Mouse (Mus musculus) 416B (cell line): Measurements from ENCODE around the gene Acbd4.

Experiments
- DNase-seq: peaks from one replicate; pipeline ENCODE4 v3.0.0; 2011; ENCODE audit warnings: low read depth

Acbd4 gene

GRCm38 (mm10) chr11:103101481-103101865, at the start of gene Acbd4, which contains the start of gene Plcd3:
Gene Acbd4, plus strand, starts transcription at chr11:103101682.
Gene Plcd3, minus strand, starts transcription at chr11:103101658.
- DNase-seq, result no peak

- no peak for DNase-seq
These were observed 49.4 kb upstream of the Acbd4 start for GRCm38 (mm10) chr11:103052078-103052477.

DNA sequence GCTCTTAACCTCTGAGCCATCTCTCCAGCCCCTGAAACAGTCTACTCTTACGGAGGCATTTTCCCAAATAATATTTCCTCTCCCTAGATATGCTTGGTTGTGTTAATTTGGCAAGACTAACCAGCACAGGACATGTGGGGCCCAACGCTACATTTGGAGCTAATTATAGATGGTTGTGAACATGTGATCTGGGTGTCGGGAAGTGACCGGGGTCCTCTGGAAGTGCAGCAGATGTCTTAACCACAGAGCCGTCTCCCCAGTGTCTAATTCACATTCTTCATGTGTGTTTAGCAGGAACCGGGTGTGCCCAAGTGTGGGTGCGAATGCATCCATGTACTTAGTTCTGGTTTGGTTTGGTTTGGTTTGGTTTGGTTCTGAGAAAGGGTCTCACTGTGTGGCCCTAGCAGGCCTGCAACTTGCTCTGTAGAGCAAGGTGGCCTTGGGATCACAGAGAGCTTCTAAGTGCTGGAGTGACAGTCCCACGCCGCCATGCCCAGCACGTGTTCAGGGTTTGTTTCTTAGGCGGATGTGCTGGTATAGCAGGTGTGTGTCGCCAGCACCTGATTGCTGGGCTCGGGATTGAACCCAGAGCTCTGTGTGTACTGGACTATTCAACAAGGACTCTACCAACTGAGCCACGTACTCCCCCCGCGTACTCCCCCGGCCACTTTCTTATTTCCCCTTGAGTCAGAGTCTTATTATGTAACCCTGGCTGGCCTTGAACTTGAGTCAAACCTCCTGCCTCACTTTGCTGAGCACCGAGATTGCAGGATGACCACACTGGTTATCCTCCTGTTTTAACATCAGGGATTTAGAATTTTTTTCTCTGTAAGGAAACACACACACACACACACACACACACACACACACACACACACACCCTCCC, 48.0 kb upstream of the Acbd4 start:
- DNase-seq, result peak; percentile 58

- peak; percentile 82 for DNase-seq
These were observed 46.7 kb upstream of the Acbd4 start for GRCm38 (mm10) chr11:103054798-103055197.

- DNase-seq, result no peak
These were observed 44.8 kb upstream of the Acbd4 start for GRCm38 (mm10) chr11:103056636-103057035.

DNA sequence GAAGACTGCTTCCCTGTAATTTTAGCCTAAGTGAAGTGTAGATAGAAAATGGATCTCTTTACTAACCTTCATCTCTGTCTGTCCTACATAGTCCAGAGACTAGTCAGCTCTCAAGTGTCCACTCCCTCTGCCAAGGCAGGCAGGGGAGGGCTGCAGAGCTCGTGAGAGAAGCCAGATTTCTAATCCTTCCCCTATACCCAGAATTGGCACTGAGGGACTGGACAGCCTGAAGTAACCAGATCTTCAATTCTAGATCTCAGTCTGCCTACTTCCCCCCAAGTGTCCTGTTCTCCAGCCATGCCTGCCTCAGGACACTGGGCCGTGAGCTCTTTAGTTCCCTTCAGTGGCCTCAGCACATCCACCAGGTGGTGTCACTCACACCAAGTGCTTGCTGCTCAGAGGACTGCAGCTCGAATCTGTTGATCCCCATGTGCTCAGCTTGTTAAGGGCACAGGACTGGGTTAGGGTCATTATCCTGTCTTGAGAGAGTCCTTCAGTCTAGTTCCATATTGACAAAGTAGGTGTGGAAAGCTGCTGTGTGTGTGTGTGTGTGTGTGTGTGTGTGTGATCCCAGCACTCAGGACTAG, 42.9 kb upstream of the Acbd4 start:
- DNase-seq, result no peak

DNA sequence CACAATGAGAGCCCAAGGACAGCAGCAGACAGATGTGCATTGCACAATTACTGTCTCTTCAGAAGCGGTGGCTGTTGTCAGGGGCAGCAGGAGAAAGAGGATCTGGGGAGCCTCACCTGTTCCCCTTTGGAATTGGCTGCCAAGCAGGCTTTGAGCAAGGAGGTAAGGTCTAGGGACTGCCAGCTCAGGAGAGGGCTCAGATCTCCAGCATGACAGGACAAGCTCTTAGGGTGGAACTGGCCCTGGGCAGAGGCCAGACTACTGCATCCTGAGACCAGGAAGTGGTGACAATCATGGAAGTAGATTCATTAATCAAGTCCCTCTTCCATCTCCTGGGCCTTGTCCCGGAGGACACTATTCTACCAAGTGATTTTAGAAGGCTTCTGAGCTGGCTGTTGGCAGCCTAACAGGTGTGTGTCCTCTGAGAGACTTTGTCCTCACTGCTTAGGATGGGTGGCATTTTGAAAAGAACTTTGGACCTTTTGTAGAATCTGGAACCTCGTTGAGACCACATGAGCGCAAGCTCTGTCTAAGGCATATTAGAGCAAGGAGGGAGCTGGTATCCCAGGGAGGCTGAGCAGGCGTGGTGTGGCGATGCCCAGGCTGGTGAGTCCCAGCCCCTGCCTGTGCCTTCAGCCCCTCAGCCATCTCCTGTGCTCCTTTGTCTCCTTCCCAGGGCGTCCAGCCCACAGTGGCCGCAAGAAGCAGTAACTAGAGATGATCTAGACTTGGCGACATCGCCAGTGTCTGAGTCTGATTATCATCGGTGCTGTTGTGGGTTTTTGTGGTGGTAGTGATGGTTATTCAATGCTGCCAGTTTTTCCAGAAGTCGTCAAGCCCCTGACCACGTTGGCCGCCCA, 35.1 kb upstream of the Acbd4 start:
- DNase-seq, result no peak

- no peak for DNase-seq
These were observed 34.5 kb upstream of the Acbd4 start for GRCm38 (mm10) chr11:103067051-103067361.

- no peak for DNase-seq
These were observed 34.0 kb upstream of the Acbd4 start for GRCm38 (mm10) chr11:103067457-103068001.

DNA sequence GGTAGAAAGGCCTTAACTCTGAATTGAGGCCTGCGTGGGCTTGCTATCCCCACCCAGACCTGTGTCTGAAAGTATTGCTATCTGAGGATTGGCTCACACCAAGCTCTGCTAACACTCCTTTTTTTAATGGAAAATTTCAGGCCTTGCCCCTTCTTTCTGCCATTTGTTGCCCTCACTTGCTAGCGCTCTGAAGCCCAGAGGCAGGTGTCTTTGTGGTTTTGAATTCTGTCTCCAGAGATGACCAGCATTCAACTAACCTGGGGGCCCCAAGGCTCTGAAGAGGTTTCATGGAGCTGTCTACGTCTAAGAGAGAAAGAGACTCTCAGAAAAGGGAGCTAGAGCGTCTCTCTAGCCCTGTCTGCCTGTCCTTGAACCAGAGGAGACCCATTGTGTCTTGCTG, 33.2 kb upstream of the Acbd4 start:
- DNase-seq, result no peak

- DNase-seq, result no peak
These were observed 32.6 kb upstream of the Acbd4 start for GRCm38 (mm10) chr11:103068884-103069283.

DNA sequence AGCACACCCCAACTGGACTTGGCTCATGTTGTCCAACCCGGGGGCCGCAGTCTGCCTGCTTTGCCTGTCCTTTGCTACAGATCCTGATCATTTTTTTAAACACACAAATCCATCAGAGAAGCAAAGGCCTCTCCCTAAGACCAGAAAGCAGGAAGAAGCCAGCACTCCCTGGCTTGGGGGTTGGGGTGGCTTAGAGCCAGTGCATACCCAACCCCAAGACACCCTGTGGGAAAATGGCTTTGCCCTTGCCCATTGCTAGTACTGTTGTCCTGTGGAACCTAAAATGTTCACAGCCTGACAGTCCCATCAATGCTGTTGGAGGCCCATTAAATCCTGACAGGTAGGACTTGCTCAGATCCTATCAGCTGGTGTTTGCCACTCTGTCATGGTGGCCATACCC, 31.8 kb upstream of the Acbd4 start:
- DNase-seq, result no peak

DNA sequence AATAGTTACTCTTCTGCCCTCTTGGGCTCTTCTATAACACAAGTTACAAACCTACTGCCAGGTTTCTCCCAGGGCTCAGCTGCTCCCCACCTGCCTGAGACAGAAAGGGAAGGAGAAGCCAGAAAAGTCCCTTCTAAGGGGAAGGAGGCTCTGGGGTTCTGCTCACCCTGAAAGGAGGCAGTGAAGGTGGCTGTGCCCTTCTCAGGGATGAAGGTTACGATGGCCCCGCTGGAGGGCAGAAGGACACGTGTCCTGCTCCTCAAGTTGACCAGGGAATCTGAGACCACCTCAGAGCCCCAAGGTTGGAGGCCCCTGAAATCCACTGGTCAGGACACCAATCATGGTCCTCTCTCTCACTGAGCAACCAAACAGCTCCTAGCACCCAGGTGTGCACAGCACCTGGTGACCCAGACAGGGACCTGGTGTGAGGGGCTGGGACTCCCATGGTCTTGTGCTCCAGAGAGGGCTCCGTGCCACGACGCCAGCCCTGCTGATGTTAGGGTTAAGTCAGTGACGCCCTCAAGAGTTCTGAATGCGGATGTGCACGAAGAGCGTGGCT, 31.1 kb upstream of the Acbd4 start:
- no peak for DNase-seq

DNA sequence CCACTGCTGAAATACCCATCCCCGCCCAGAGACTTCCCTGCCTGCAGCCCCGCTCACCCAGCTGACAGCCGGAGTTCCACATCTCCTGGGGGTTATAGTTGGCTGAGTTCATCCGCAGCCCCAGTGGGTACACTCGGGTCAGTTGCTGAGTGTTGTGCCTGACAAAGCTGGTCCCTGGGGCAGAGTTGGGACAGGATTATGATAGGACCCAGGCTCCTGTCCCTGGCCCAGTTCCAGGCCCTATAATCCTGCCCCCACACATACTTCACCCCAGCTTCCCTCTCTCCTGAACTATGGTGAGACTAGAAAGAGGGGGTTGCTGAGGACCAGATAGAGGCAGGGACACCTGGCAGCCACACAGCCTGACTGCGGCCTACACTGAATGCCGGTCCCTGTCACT, 27.8 kb upstream of the Acbd4 start:
- no peak for DNase-seq

GRCm38 (mm10) chr11:103074121-103074650, 27.3 kb upstream of the Acbd4 start:
- DNase-seq, result no peak

- DNase-seq, result no peak
These were observed 26.6 kb upstream of the Acbd4 start for GRCm38 (mm10) chr11:103074796-103075323.

GRCm38 (mm10) chr11:103076010-103076409, 25.5 kb upstream of the Acbd4 start:
- DNase-seq, result no peak

DNA sequence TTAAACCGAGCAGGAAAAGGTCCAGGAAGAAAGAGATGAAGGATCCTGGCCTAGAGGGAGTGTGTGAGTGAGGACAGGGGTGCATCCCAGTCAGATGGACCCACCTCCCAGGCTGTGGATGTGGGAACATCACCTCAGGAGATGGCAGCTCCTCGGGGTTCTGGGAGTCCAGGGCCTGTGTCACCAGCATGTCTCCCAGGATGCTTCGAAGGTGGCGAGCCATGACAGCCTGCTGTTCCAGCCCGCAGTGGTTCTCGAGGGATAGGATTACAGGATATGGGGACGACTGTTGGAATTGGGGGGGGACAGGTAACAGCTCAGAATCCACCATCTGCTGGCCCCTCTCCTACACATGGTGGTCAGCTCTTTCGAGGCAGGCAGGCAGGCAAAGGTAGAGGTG, 24.9 kb upstream of the Acbd4 start:
- no peak for DNase-seq

DNA sequence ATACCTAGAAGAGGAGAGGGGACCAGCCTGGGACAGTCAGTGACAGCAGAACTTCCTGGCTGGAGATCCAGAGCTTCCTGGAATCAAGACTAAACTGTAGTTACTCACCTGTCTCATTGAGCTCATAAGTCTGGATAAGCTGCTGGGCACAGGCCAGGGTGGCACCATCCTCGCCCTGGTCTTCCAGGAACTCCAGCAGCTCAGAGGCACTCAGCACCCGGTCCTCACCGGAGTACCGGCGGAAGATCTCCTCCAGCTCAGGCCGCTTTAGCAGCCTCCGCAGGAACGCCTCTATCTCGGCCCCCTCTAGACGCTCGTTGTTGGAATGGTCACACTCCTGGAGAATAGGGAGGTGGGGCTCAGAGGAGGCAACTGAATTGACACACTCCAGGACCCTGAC, 23.4 kb upstream of the Acbd4 start:
- DNase-seq, result no peak

- DNase-seq, result no peak
These were observed 21.0 kb upstream of the Acbd4 start for GRCm38 (mm10) chr11:103080323-103081091.

- DNase-seq, result no peak
These were observed 19.9 kb upstream of the Acbd4 start for GRCm38 (mm10) chr11:103081631-103082030.
